Mouse (Mus musculus) adipocyte (in vitro differentiated cells): ENCODE data around the gene Mrps16.

Experiments
- DNase-seq: peaks from one replicate; pipeline ENCODE4 v3.0.0-alpha.2; 2016; ENCODE audit warnings: low spot score

The Mrps16 gene

DNA sequence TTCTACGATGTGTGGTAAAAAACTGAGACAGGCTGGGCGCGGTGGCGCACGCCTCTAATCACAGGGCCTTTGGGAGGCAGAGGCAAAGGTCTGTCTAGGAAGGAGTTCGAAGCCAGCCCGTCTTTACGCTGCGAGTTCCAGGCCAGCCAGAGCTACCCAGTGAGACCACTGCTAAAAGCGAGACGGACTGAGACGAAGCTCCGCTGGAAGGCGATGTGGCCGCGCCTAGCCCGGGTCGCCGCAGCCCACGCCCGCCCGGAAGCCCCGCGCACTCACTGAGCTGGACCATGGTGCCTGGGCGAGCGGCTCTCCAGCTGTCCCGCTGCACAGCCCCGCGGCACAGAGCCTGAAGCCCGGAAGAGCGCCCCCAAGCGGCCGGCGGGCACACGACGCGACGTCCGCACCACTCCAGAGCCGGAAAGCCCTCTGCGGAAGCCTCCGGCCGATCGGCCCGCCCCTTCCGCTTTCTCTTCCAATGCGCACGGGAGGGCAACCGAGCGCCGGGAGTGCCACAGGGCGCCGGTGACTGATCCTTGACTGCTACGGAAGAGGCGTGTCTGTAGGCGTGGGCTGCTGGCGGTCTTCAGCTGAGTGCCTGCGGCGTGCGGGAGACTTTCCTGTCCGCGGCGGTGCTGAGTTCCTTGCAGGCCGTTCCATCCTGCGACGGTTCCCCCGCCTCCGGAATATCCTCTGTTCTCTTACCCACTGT, at the start of gene Mrps16:
Gene Mrps16 (minus strand): TSS at position 430 of the 709 bp plus-strand sequence.
- DNase-seq = peak; percentile 93

DNA sequence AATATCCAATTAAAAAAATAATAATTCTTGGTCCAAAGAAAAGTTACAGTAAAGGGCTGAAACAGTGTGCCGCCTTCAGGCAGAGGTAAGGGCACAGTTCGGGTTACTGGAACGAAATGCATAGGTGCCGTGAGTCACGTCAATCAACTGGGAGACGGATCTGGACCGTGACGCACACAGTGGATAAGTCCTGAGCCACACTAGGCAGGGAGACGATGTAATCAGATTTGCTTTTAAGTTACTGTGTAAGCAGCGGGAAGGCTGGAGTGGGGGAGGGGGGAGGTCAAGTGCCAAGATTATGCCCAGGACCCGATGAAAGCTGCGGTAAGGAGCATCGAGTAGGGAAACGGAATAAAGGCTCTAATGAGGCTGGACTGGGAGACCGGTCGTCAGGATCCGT, 48.8 kb upstream of the Mrps16 start:
- no peak for DNase-seq

DNA sequence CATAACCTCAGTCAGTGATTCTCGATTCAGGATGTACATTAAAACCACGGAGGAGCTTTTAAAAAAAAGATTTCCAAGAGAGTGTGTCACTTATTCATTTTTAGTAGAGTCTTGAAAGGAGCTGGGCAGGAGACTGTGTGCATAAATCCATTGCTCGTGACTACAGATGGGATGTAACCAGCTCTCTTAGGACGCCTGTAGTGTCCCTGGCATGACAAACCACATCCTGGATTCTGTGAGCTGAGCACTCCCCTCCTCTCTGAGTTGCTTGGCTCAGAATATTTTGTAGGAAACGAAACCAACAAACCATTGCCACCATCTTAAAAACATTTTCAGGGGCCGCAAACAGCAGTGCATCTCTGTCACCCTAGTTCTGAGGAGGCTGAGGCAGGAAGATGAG, 43.5 kb upstream of the Mrps16 start:
- no peak for DNase-seq

DNA sequence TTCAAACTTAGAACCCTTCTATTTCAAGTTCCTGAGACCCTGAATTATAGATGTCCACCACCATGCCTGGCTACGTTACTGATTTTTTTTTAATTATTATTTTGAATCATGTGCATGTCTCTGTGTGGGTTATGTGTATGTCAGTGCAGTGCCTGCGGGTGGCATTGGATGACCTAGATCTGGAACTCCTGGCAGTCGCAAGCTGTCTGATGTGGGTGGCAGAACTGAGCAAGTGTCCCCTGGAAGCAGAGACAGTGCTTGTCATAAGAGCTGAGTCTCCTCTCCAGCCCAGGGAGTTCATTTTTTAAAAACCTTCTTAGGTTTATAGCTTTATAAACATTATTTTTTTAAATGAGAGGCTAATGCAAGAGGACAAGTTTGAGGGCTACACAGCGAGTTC, 39.0 kb upstream of the Mrps16 start:
- no peak for DNase-seq

DNA sequence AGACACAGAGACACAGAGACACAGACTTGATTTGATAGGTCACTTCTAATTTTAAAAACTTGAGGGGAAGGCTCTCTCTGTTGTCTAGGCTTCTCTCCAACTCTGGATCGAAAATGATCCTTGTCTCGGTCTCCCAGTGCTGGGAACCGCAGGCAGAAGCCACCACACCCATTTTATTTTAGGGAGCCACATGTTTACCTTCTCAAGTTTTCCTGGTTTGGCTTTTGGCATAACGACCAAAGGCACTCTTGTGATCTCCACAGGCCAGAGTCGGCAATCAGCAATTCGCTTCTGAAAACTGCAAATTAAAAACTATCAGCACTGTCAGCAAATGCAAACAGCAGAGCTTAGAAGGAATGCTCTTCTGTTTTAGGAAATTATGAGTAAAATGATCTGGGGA, 38.3 kb upstream of the Mrps16 start:
- DNase-seq = no peak

DNA sequence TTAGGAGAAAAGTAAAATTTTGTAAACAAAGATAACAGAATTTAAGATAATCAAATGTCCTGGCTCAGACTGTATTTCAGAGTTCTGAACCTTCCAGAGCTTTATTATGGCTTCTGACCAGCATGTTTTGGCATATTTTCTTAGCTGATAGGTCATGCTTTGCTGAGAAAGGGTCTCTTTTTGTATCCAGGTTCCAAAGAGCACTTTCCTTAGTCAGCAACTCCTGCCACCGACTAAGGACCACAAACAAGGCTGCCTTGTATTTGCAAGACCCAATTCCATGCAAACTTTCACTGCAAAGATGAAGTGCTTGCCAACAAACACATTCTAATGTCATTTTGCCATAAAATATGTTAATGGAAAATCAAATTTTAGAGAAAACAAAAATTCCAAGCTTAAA, 36.4 kb upstream of the Mrps16 start:
- no peak for DNase-seq

DNA sequence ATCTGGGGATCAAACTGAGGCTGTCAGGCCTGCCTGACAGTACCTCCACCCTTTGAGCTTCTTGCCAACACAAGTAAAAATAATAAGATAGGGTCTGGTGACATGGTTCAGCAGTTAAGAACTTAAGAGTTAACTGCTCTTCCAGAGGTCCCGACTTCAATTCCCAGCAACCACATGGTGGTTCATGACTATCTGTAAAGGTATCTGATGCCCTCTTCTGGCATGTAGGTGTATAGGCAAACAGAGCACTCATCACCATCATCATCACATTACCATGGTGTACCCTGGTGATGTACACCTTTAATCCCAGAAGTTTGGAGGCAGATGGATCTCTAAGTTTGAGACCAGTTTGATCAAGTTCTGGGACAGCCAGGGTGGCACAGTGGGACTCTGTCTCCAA, 35.2 kb upstream of the Mrps16 start:
- DNase-seq = no peak

DNA sequence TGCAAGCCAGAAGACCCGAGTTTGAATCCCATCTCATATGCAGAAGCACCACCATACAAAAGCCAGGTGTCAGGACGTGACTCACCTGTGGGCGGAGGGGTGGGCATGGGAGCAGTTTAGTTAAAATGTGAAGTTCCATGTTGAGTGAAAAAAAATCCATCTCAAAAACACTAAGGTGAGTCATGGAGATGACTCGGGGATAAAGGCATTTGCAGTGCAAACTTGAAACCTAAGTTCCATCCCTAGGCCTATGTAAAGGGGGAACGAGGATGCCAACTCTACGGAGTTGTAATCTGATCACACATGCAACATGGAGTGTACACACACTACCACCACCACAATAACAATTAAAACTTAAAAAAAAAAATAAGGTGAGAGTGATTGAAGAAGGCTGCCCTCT, 29.6 kb upstream of the Mrps16 start:
- DNase-seq = no peak

DNA sequence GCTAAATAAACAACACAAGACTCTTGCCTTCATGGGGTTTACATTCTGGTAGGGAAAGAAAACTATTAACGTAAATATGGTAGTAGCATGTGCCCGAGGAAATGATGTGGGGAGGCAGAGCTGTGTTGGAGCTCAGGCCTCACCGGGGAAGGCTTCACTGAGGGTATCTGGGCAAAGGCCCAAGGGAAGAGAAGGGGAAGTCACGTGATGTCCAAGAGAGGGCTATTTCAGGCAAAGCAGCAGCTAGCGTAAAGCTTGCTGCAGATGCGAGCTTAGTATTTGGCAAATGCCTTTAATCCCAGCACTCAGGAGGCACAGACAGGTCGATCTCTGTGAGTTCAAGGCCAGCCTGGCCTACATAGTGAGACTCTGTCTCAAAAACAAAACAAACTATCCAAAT, 28.8 kb upstream of the Mrps16 start:
- no peak for DNase-seq

DNA sequence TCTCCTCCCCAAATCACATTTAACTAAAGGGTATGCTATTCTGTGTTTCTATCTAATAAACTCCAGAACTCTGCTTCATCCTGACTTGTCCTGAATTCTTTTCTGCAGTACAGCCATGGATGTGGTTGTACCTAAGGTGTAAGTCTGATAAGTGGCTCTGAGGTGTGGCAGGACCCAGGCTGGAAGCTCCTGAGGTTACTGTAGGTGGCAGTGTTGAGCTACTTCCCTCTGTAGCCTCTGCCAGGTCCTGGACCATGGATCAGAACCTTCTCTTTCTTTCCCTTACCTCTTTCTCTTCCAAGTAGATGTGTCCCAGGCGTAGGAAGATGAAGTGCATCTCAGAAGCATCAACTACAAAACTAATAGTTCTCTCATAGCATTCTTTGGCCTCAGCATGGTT, 6.6 kb upstream of the Mrps16 start:
- no peak for DNase-seq

DNA sequence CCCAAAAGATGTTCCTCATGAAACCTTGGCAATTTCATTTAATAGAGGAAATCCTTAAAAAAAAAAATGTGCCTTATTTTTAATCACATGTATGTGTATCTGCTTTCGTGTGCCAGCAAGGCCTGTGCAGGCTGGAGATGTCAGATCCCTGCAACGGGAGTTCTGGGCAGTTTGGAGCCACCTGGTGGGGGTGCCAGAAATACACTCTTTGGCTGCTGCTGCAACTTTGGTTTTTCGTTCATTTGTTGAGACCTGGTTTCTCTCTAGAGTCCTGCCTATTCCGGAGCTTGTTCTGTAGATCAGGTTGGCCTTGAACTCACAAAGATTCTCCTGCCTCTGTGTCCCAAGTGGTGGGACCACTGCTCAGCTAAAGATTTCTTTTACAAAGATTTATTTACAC, 5.4 kb upstream of the Mrps16 start:
- DNase-seq = peak; percentile 29

DNA sequence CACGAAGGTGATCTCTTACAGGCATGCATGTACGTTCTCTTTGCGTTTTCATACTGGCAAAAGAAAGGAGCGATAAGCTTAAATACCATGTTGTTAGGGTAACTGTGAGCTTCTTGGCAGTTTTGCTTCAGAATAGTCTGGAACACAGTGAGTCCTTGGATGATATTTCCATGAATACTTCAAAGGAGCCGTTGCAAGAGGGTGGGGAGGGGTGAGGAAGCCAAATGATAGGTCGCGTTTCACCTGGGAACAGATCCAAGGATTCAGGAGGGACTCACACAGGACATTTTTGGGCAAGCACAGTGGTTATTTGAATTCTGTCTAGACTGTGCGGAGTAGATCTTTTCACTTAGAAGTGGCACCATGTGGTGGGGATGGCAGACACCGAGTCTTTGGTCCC, 3.8 kb upstream of the Mrps16 start:
- no peak for DNase-seq

DNA sequence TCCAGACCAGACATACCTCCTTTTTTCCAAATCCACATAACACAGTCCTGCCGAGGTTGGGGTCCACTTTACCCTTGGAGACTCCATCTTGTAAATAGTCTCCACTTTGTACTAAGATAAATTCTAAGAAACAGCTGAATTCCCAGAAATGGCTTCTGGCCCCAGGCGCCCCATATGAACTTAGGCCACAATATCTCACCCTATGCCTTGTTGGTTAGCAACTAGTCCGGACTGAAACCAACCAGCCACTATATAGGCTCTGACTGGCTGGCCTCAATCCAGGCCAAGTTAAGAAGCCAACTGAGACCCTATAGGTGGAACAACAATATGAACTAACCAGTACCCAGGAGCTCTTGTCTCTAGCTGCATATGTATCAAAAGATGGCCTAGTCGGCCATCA, 1.1 kb downstream of the Mrps16 start:
- no peak for DNase-seq

DNA sequence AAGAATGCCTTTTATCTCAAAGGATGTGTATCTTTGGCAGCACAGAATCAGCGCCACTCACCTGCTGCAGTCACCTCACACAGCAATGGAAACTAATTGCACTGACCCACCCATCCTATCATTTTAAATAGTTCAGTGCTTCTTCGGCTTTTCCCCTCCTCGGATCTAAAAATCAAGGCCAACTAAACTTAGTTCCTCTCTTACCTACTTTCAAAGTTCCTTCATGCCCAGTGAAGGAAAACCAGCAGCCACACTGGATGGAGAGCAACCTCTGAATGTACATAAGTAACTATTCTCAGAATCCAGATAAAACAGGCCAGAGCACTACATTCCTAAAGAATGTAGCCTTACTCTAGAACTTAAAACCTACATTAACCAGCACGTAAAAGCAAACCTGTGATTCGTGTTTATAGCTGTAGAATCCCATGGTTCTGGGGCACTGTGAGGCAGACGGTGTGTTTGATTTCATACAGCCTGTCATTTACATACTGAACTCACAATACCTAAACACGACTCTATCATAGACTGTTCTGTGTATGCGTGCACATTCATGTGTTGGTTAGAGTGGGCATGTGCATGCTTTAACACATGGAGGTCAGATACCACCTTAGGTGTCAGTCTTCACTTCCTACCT, 3.9 kb downstream of the Mrps16 start:
- no peak for DNase-seq

DNA sequence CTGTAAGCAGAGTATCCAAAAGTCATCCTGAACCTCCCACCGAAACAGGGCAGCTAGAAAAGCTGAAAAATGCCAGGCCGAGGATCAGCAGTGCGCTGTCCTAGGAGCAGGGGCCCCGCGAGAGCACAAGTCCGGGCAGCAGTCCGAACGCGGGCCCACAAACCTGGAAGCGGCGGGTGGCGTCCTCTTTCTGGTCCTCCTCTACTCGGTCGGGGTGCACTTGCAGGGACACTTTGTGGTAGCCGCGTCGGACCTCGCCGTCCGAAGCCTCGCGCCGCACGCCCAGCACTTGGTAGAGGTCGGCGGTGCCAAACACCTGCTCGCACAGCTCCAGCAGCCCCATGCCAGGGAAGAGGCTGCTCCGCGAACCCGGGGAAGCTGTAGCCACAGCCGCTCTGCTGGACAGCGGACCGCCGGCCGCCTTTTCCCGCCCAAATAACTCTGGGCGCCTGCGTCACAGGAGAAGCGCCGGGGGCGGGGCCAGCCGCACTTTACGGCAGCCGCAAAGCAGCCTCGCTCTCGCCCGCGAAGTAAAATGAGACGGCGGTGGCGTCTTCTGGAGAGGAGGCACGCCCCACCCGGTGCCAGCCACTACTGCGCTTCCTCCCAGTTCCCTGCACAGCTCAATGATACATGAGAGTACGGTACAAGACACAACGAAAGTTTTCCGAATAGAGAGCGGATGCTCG, 4.8 kb downstream of the Mrps16 start, which contains the start of gene Dnajc9:
Gene Dnajc9 (minus strand): TSS at position 470 of the 689 bp plus-strand sequence.
- peak; percentile 80 for DNase-seq

DNA sequence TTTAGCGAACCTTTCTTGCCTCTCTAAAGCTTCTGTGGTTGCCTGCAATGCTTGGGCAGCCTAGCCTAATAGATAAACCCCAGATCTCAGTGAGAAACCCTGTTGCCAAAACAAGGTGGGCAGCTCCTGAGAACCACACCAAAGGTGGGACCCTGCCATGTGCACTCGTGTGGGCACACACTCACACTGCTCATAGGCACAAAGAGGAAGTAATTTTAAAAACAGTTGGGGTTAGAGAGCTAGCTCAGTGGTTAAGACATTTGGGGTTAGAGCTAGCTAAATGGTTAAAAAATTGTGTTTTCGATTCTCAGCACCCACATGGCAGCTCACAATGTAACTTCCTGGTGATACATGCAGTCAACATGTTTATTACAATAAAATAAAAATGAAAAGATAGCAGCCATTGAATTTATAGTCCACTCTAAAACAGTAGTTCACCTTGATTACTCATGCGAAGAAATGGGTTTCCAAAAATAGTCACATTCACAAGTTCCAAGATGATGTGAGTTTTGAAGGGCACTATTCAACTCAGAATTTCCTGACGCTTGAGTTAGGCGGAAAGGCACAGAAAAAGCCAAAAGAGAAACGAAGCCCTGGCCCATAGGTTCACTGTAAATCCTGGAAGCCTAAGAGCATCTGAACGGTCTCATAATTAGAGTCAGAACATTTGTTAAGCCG, 13.5 kb downstream of the Mrps16 start:
- no peak for DNase-seq

DNA sequence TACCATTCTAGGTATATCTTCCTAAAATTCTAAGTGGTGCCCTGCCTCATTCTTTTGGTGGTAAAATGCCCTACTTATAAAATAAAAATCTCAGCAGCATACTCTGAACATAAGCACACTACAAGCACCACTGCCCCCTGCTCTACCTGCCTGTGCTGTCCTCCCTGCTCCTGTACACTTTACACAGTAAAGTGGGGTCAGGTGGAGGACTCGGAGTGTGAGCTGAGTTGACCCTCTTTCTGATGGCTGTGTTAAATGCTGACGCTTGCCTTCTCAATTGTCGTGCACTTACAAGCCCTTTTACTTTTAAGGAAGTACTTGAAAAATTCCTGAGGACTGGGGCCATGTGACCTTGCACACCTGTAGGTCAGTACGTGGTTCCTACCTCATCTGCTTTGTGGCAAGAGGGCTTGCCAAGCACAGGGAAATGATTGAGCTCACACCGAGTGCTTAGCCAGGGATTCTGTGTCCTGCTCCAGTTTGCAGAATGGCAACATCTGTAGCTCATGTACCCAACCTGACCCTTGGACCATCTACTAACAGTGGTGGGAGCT, 14.3 kb downstream of the Mrps16 start:
- DNase-seq = no peak

DNA sequence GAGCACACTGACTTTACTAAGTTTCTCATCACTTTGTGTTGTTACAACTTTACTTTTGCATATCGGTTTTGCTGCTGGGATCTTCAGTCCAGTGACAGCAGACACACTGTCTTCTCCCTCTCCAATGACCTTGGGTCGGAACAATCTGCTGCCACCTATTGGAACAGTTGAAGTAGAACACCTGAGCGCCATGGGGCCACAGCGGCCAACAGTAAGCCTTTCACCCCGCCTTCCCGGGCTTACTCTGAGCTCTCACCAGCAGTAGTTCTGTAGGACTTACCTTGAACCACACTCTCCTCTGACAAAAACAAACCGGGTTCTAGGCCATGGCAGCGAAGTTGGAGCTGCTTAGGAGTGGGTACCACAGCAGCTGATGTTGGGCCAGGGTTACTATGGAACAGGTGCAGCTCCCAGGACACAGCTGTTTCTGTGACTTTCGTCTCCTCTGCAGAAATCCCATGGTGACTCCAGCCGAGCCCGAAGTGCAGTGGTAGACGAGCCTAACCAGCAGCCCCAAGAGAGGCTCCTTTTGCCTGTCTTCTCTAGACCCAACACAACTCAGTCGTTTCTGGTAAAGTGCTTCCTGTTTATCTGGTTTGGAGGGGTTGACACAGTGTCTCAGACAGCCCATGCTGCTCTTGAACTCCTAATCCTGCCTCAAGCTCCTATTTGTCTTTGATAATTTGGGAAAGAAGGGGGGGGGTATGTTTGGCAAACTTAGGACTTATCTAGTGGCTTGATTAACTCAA, 14.9 kb downstream of the Mrps16 start:
- DNase-seq = no peak

DNA sequence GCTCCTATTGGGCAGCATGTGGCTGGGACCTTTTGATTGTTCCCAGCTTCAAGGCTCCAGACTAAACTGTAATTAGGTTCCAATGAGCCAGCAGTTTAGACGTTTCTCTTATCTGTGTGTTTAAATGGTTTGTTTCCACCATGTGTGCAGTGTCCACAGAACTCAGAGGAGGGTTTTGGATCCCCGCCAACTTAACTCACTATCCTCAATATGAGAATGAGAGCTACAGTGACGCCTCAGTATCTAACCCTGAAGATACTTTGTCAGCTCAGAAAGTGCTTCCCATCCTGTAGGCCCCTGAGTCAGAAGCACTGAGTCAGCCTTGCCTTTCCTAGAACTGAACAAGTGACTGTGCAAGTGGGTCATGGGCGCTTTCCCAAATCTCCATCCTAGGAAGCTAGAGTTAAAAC, 16.3 kb downstream of the Mrps16 start:
- no peak for DNase-seq

DNA sequence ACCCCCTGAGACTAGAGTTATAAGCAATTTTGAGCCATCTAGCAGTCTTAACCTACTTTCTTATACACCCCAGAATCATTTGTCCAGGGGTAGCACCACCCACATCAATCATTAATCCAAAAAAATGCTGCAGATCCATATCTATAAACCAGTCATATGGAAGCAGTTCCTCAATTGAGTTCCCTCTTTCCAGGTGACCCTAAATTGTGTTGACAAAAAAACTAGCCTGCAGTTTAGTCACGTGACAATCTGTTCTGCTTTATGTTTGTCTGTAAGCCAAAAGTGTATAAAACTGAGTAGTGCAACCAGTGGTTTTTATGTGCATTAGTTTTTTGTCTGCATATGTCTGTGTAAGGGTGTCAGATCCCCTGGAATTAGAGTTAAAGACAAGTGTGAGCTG, 21.6 kb downstream of the Mrps16 start:
- DNase-seq = no peak

DNA sequence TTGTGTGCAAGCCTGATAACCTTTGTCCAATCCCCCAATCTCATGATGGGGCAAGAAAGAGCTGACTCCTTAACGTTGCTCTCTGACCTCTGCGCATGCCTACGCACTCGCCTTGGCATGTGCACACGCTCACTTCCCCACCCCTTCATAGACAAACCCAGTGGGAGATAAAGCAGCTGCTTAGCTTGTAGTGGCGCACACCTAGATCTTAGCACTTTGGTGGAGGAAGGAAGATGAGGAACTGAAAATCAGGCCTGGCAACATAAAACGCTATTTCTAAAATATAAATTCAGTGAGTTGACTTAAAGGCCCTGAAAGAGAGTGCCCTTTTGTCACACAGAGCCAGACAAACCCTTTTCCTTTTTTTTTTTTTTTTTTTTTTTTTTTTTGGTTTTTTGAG, 22.6 kb downstream of the Mrps16 start:
- DNase-seq = no peak

DNA sequence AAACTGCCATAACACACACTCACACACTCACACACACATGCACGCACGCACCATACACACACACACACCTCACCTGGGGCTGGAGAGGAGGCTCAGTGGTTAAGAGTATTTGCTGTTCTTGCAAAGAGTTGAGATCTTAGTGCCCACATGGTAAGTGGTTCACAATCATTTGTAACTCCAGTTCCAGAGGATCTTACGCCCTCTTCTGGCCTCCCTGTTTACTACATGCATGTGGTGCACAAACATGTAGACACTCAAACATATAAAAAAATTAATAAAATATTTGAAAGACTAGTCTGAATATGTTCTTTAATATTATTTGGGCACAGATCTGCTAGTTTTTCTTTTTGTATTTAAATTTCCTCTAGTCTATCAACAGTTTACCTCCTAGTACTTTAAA, 25.2 kb downstream of the Mrps16 start:
- no peak for DNase-seq
